Mouse (Mus musculus) thymus, adult 18-20 months (tissue): ENCODE data around the gene Abhd2.
"Not testable (repeated sequence)": the region's sequence is repeated elsewhere in the genome, so short reads cannot be mapped to it uniquely, and the experiment has no call there.

ENCODE experiments used
- DNase-seq, 2 experiments: peaks; one replicate each; pipeline ENCODE4 v3.0.0; 2022; ENCODE audit warnings: mixed read lengths in 2 of 2

The Abhd2 gene

DNA sequence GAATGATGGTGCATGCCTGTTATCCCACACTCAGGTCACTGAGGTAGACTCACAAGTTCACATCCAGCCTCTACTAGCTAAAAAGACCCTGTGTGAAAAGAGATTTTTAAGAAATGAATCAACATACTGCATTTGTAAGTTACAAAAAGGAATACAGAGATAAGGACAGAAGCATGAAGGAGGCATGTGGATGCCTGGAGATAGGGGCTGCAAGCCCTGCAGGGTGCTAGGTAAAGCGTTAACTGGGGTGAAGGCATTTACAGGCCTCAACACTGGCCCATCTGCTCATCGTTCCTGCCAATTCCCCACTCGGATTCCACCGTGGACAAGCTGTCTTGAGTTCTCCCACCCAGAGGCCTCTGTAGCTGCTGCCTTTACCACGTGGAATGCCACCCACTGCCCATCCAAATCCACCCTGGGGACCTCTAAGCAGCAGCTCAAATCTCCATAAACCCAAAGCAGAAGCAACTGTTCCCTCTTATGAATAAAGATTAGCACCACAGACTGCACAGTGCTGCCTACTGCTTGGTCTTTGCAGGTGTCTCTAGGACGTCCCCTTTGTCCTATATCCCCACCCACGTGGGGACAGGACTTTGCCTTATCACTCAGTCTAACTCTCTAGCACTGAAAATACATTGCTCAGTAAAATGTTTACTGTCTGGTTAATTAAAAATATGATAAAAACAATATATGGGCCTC, 5.2 kb upstream of the Abhd2 start:
- no peak for DNase-seq

DNA sequence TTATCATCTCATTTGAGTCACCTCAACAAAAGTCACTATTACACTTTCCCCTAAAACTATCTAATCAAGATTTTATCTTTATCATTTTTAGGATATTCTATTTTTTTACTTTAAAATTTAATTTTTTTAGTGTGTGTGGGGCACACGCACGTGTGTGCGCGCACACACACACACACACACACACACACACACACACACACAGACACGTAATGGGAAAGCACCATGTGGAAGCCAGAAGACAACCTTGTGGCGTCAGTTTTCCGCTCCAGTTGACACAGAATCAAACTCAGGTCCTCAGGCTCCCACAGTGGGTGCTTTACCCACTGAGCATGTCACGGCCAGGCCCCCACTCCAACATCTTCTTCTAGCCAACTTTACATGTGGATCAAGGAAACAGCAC, 4.1 kb upstream of the Abhd2 start:
- no peak for DNase-seq

DNA sequence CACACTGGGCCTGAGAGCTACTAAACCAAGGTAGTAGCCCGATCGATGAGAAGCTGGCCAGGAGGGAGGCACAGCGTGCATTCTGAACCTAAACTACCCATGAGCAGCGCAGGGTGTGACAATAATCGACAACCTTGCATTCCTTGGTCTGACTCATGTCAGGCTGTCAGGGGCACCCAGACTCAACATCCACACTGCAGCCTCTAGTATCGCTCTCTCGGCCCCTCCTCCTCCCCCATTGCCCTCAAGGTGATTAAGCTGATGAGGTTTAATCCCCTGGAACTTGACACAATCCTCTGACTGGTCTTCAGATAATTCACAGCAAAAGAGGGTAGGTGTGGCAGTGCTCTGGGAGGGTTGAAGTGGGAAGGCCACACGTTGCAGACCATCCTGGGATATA, 3.6 kb upstream of the Abhd2 start:
- no peak for DNase-seq

DNA sequence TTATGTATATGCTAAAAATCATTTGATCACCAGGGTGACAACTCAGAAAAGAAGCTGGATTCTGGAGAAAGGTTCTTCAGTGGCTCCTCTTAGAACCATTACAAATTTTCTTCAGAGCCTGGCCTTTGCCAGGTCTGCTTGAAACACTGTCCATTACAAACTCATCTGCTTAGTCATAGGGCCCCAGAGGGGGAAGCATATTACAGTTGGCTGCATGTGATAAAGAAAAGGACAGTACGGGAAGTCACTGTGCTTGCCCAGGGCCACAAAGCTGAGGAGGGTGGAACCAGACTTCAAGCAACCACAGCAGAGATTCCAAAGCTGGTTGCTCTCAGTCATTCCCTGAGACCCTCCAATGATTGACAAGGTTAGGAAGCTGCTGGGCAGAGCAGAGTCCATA, 3.1 kb upstream of the Abhd2 start:
- DNase-seq = no peak

DNA sequence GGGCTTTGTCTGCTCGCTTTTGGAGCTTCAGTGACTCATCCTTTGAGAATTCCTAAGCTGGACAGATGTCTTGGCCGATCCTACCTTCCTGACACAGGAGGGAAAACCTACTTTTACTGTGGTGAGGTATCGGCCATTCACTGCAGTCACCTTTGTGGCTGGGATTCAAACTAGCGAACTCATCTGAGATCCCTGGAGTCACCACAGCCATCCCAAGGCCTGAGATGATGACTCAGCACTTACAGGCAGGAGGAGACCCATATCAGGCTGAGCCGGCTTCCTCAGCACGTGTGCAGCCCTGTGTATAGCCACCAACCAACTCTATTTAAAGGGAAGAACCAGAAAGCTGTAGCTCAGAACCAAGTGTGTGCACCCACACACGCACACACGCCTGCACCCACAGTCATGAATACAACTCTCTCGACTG, 2.0 kb upstream of the Abhd2 start:
- DNase-seq = no peak

DNA sequence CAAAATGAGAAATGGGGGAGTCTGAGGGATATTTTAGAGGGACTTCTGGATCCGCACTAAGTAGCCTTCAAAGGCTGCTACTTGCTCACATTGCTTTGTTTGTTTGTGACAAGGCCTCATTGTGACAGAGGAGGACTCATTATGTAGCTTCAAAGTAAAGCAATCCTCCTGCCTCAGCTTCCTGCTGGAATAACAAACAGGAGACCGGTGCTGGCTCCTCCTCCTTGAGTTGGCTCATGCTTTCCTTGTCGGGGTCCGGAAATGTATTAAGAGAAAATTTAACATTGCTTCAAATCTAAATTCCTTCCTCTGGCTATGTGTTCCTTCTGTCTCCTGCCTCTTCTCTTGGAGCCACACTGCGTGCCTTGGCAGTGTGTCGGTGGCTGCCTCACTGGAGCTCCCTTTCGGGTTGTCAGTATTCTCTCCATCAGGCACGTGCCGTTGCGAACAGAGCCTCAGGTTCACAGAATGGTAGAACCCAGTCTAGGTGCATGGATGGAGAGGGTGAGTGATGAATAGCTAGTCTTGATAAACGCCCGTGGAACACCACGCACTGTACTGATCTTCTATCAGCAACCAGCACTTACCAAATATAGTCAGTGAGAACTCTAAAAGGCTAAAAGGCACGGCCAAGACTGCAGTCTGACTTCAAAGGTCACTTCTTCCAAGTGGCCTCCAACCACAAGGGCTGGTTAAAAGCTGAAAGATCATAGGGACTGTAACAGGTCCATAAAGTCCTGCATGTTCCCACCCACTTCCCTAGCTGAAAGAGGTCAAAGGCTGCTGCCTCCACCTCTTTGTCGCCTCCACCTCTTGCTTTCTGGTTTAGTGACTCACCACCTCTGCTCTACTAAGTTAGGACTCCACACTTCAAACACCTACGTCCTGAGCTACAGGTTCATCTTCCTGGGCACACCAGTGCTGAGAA, 874 bp upstream of the Abhd2 start:
- DNase-seq = no peak

DNA sequence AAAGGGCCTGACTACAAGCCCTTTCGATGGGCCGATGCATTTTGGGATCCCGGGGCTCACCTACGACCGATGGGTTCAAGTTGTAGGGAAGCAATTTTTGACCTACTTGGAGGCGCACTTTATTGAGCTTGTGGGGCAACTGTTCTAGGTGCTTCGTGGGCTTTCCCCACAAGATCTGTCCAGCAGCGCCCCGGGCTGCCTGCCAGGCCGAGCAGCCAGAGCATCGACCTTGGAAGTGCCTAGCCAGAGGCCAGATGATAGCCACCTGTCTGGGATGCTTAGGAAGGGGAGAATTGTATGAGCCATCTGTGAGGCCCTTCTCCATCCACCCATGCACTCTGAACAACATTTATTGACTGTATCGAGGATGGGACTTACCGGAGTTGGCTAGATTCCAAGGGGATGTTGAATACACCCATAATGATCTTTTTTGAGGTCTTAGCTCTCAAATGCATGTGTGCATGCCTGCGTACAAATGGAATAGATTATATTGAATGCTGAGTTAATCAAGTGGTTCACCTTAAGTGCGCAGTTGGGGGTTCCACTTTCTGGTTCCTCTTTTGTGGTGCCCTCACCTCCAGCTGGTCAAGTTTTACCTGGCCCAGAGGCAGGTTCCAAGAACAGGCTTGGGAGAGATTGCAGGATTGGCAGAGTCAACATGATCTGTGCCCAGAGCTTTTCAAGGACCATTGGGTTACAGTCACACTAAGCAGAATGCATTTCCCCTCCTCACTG, 906 bp downstream of the Abhd2 start:
- DNase-seq = peak in 1 of 2 experiments; percentile 23

DNA sequence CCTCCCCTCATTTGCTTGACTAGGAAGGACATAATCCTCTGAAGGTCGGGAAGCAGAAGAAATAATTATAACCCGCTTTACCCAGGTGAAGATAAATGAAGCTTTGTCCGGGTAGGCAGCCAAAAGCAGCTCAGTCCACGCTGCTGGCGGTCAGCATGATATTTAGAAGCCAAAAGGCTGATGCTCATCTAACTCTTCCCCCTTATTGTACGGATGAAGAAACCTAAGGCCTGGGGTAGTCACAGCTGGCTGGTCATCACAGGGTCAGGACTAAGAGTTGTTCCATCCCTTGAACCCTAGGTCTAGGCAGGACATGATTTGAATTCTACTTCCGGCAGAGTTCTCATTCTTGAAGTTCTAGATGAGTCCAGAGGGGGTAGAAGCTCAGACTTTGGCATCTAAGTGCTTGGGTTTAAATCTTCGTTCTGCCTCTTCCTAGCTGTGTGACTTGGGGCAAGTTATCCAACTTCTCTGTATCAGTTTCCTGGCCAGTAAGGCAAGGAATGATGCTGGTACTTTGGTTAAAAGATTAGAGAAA, 1.5 kb downstream of the Abhd2 start:
- DNase-seq = no peak

DNA sequence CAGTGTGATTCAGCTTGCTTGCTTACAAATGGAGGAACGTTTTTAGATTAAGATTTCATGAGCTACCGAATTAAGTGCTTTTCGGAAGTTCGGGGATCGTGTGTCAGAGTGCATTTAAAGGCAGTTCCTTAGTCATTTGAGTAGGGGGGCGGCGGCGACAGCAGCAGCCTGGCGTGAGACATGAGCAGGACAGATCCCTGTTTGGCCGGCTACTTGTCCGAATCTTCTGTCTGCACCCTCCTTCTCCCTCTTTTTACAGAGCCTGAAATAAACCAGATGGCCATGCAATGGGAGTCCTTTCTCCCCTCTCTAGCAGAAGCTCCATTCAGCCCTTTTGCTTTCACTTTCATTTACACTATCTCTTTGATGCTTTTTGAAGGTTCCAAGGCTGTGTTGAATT, 2.3 kb downstream of the Abhd2 start:
- DNase-seq = no peak

DNA sequence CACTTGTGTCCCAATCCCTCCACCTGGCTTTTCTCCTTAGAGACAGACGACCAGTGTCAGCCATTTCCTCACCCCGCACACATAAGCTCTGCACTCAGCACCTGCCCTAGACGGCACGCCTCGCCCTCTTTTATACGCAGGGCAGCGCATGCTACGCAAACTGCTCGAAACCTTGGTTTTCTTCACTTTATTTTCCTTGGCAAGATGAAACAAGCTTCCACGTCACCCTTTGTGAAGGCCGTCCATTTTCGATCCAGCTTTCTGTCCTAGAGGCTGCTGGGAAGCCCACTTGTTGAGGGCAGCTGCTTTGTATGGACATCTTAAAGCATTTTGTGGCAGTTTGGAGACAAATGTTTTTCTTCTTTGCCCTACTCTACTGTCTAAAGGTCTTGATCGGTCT, 5.4 kb downstream of the Abhd2 start:
- no peak for DNase-seq

DNA sequence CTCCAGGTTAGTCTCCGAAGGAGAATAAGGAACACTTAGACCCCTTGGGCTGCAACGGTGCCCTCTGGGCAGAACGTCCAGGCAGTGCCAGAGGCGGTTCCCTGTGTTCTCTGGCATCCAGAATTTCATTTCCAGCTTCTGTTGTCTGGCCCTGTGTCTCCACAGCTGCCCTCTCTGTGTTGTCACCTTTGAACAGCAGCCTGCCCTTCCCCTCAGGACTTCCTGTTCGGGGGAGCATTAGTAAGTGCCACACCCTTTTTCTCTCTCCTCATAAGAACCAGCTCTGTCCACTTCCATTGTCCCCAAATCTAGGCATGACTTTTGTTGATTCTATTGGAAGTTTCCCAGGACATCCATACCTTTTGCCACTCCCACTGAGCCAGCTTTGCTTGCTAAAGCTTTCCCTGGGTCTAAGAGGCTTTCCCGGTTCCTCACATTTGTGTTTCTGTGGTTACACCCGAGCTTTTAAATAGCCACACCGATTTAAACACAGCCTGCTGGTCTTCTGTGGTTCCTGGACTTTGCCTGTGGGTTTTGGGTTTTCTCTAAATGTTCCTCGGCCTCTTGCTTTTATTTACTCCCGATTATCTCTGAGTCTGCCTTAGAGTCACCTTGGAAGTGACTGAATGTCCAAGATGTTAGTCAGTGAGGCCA, 6.5 kb downstream of the Abhd2 start:
- DNase-seq = no peak

DNA sequence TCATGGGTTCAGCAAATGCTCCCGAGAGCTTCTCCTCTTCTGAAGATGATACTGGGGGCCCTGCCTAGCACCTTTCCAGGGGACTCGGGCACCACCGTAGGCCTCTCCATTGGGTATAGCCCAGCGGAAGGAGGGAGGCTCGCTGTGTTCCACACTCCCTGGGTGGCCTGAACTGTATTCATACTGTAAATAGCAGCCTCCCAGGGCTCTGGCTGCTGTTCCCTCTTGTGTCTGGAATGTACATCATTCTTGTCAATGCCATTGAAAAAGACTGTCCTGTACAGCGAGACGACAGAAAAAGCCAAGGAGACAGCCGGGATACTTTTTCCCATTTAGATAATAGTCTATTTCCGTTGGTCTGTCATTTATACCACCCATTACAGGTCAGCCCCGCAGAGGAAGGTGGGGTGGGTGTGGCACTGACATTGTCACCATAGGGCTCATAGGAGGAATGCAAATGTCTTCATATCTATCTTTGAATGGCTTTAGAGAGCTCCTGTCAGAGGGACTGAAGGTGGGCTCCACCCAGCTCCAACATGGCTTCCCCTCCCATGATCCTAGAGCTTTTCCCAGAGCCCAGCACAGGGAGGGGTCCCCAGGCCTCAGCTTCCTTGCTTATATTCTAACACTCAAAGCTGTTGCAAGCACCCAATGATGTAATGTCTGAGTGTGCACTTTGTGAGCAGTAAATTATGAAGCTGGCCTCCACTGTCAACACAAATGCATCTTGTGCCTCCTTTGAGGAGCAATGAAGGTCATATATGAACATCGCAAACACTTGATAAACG, 10.1 kb downstream of the Abhd2 start:
- DNase-seq = no peak

DNA sequence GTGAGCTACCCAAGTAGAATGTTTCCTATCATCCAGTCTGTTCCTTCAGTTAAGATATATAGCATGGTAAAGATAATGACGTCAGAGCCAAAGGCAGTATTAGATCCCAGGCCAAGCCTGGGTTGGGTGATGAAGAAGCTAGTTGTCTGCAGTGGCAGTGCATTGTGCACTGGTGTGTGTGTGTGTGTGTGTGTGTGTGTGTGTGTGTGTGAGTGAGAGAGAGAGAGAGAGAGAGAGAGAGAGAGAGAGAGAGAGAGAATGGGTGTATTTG, 10.6 kb downstream of the Abhd2 start:
- not testable (repeated sequence) for DNase-seq

DNA sequence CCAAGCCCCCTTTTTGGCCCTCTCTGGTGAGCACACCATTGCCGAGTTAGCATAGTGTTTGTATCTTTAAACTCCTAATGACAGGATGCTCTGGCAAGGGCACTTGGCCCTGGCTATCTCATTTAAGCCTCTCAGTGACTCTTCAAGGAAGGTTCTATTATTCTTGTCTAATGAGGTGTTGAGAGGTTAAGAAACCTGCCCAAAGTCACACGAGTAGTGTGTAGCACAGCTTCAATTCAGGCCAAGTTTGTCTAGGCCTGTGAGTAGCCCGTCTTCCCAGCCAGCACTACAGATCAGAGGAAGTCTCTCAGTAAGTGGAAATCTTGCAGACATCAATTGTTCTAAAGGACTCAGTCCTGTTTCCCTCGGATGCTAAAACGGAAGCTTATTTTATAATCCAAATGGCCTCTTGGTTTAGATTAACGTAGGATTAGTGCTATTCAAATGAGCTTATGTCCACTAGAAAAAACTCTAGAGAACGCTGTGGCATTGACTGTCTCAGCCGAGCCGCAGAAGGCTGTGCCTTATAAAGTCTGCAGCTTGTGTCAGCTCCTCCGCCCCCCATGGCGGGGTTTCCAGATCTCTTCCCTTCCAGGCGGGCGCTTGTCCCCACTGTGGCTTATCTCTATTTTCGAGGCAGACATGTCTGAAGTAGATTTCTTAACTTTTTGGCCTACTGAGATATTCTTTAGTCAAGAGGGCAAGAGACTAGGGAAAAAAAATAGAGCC, 11.3 kb downstream of the Abhd2 start:
- DNase-seq = no peak

DNA sequence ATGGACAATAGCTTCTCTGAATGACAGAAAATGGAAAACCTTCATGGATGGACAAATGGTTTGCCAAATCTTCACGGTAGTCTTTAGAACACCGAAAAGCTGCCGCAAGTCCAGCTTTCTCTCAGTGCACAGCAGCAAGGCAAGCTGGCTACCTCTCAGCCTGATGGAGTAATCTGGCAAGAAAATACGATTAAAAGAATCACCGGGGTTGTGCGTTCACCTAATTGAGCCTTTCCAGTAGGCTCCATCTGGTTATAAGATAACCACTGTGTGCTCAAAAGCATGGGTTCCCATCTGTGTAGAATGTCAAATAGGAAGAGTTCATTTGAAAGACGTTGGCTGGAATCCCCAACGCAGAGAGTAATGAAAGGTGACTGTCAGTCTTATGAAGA, 11.9 kb downstream of the Abhd2 start:
- no peak for DNase-seq

DNA sequence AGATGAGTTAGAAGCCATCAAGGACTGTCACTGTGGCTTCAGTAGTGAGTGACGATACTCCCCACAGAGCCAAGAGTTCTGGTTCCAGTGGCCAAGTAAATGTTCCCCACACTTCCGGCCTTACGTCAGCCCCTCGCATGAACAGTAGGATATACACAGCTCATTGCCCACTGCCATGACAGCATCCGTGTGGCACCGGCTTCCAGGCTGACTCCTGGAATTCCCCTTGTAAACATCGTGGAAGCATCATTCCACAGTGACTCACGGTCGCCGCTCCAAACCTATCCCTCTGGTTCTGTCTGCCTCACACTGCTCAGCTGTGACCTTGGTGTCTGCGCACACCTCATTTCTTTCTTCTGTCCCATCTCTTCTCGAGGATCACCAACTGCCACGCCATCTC, 12.4 kb downstream of the Abhd2 start:
- no peak for DNase-seq

DNA sequence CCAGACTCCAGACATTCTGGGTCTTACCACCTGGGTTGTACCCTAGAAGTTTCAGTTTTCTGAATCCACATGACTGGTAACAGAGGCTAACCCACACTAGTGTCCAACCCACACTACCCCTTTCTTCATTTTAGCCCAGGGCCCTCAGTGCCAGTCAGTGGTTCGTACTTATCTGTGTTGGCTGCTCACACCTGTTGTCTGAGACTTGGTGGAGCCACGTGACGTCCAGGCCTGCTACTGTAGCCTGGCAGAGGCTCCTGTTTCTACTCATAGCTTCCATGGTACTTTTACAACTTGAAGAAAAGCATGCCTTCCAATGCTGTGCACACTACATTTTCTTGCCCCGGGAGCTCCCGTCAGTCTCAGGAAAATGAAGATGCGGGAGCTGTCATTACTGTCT, 14.2 kb downstream of the Abhd2 start:
- DNase-seq = no peak

DNA sequence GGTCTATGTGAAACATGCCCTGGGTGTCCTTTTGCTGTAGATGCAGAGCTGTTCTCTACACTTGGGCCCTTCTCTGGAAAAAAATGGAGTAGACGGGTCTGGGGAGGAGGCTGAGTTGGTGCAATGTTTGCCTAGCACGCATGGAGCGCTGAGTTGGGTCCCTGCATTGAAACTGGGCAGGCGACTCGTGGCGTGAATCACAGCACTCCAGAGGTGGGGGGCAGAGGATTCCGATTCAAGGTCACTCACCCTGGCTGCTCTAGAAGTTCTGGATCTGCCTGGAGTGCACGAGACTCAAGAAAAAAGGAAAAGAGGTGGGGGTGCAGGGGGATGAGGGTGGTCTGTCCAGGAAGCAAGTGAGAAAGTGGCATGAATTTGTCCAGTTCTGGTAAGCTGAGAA, 14.9 kb downstream of the Abhd2 start:
- no peak for DNase-seq

DNA sequence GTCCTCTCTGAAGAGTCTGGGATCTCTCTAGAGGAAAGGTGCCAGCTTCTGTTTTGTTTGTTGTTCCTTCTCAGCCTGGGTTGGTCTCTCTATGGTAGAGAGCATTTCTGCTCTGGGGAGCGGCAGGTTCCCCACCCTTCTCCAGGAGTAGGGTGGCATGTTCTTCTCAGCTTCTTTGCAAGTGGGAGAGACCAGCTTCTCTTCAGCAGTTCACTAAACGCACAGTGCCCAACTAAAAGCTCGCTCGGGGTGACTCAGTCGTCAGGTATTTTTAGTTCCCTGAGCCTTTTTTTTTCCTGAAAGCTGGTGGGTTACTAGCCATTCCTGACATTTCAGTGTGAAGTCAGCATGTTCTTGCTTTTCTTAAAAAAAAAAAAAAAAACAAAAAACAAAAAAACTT, 15.4 kb downstream of the Abhd2 start:
- no peak for DNase-seq

DNA sequence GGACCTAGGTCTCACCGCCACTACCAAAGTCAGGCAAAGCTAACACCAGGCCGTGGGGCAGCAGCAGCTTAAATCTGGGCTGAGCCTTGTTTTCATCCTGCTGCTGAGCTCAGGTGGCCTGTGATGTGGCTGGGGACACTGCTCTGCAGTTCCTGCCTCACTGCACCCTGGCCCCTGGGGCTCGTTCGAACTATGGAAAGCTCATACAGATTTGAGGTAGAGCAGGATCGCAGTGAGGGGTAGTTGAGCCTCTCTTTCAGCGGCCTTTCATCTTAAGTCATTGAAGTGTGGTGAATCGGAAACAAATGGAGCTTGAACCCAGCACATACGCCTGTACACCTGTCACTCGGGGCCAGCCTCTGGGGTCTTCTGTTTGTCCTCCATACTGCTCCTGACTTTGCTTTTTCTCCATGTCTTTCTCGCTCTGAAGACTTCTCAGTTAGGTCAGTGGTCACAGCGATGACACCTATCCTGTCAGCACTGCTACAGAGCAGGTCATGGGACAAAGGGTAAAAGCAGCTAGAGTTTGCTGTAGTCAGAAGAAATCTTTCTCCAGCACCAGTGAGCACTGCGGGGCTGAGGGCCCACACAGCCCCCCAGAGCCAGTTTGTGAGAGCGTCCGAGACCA, 20.7 kb downstream of the Abhd2 start:
- no peak for DNase-seq

DNA sequence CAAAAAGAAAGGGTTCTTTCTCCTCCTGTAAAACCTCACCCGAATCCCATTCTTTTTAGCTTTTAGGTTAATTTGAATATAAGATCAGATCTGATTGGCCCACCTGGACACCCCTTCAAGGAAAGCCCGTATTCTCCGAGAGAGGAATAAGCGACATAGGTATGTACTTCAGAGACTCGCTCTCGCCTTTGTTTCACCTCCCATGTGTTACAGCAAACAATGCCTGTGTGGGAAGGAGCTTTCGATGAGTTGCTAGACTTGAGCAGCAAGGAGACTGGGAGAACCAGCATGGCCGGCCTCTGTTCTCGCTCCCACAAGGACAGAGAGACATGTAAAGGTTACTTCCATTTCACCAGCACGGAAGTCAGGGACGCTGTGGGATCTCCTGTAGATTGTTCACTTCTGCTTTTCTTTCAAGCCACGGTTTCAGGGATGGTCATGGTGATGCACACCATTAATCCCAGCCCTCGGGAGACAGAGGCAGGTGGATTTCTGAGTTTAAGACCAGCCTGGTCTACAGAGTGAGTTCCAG, 21.5 kb downstream of the Abhd2 start:
- no peak for DNase-seq
